In genomic region chr3:152046895-152047294, GRCm38 (mm10) we compare ENCODE assay signal across 27 mouse cellular contexts.
DNase-seq lines count a peak whose midpoint lies in the region; ATAC-seq and TF ChIP-seq lines count a peak whose summit lies in the region.
"Had no signal": no experiment of that assay in that cellular context is flagged by ENCODE, and none has a peak within 500 bp of the region (broad histone marks: within the 10 kb centered on the region; RNA-seq: fewer than 3 reads in every experiment).

No protein-coding gene starts in this region.

- H3K4me3 ChIP-seq in lung, embryonic 14.5 days (ENCODE audit: low read depth, low read length), result no peak overlapping the region
- H3K4me3 ChIP-seq in C2C12 (ENCODE audit: insufficient read depth, poor library complexity, severe bottlenecking) (no peak overlapping the region), myocyte (no peak overlapping the region)
- no peak overlapping the region for H3K4me3 ChIP-seq in liver, postnatal 0 days (ENCODE audit: low read depth, low read length)
- H3K4me3 ChIP-seq in intestine, embryonic 16.5 days (ENCODE audit: low read length), result no peak overlapping the region
- H3K4me3 ChIP-seq: embryonic facial prominence, embryonic 12.5 days; embryonic facial prominence, embryonic 15.5 days; heart, embryonic 12.5 days; heart, embryonic 15.5 days; hindbrain, embryonic 10.5 days; hindbrain, embryonic 13.5 days had no signal

- H3K79me2 ChIP-seq in C2C12 (ENCODE audit: control insufficient read depth, insufficient read depth) (no peaks in the 10 kb centered on the region), myocyte (ENCODE audit: control insufficient read depth, insufficient read depth) (no peaks in the 10 kb centered on the region)

- H3K4me1 ChIP-seq in lung, embryonic 14.5 days (ENCODE audit: insufficient read depth), result no peaks in the 10 kb centered on the region
- no peaks in the 10 kb centered on the region for H3K4me1 ChIP-seq in liver, postnatal 0 days (ENCODE audit: insufficient read depth)
- no peaks in the 10 kb centered on the region for H3K4me1 ChIP-seq in intestine, embryonic 16.5 days (ENCODE audit: control insufficient read depth, insufficient read depth, low read length)
- H3K4me1 ChIP-seq: embryonic facial prominence, embryonic 12.5 days; embryonic facial prominence, embryonic 15.5 days; heart, embryonic 12.5 days; heart, embryonic 15.5 days; hindbrain, embryonic 10.5 days; hindbrain, embryonic 13.5 days had no signal

- no peaks in the 10 kb centered on the region for H3K27me3 ChIP-seq in lung, embryonic 14.5 days (ENCODE audit: insufficient read depth, low read length)
- H3K27me3 ChIP-seq in C2C12 (ENCODE audit: control insufficient read depth, insufficient read depth, insufficient read length), result no peaks in the 10 kb centered on the region
- H3K27me3 ChIP-seq in myocyte (ENCODE audit: control insufficient read depth, insufficient read depth, insufficient read length), result no peaks in the 10 kb centered on the region
- no peaks in the 10 kb centered on the region for H3K27me3 ChIP-seq in liver, postnatal 0 days (ENCODE audit: insufficient read depth, low read length)
- H3K27me3 ChIP-seq in intestine, embryonic 16.5 days (replicated peaks; ENCODE audit: control insufficient read depth, insufficient read depth, low read length), result no peaks in the 10 kb centered on the region
- H3K27me3 ChIP-seq: CH12.LX; embryonic facial prominence, embryonic 12.5 days; embryonic facial prominence, embryonic 15.5 days; heart, embryonic 12.5 days; heart, embryonic 15.5 days; hindbrain, embryonic 13.5 days had no signal

- peak; percentile 12 for DNase-seq in lung, embryonic 14.5 days
- DNase-seq in lung, postnatal 25 days (ENCODE audit: low spot score), result no peak
- no peak for DNase-seq in liver, postnatal 0 days
- DNase-seq: adrenal gland, adult 2 months; adrenal gland, postnatal 14 days; cerebellum, adult 11 months; cerebellum, adult 2 months; cerebellum, adult 9-11 months; cerebellum, postnatal 25 days; forebrain, postnatal 0 days; gastrocnemius, postnatal 10 days; heart, postnatal 10 days; heart, postnatal 36 days had no signal

- no peak for TF ChIP-seq POLR2A in myocyte (IDR thresholded peaks at IDR 0.05; ENCODE audit: insufficient read length, low read depth)

- H3ac ChIP-seq in C2C12 (ENCODE audit: control insufficient read depth, insufficient read length, low read depth) (no peak overlapping the region), myocyte (ENCODE audit: control insufficient read depth, insufficient read length) (no peak overlapping the region)

- no peaks in the 10 kb centered on the region for H3K9me3 ChIP-seq in lung, embryonic 14.5 days (ENCODE audit: low read depth, low read length)
- no peaks in the 10 kb centered on the region for H3K9me3 ChIP-seq in liver, postnatal 0 days (ENCODE audit: low read length)
- H3K9me3 ChIP-seq in intestine, embryonic 16.5 days (ENCODE audit: control insufficient read depth, low read length), result no peaks in the 10 kb centered on the region
- H3K9me3 ChIP-seq: embryonic facial prominence, embryonic 12.5 days; embryonic facial prominence, embryonic 15.5 days; G1E; heart, embryonic 12.5 days; heart, embryonic 15.5 days; hindbrain, embryonic 10.5 days; hindbrain, embryonic 13.5 days had no signal

- ATAC-seq in lung, embryonic 14.5 days (ENCODE audit: insufficient read depth), result no peak
- no peak for ATAC-seq in liver, postnatal 0 days
- no peak for ATAC-seq in intestine, embryonic 16.5 days
- ATAC-seq: forebrain, embryonic 14.5 days; forebrain, postnatal 0 days; hindbrain, embryonic 16.5 days; Patski had no signal

- no peak overlapping the region for H3K27ac ChIP-seq in lung, embryonic 14.5 days (ENCODE audit: low read depth)
- no peak overlapping the region for H3K27ac ChIP-seq in liver, postnatal 0 days (ENCODE audit: low read depth)
- H3K27ac ChIP-seq in intestine, embryonic 16.5 days (ENCODE audit: low read length), result no peak overlapping the region
- H3K27ac ChIP-seq: embryonic facial prominence, embryonic 12.5 days; embryonic facial prominence, embryonic 15.5 days; heart, embryonic 15.5 days; hindbrain, embryonic 10.5 days; hindbrain, embryonic 13.5 days had no signal

- H3K9ac ChIP-seq in lung, embryonic 14.5 days, result no peak overlapping the region
- H3K9ac ChIP-seq in liver, postnatal 0 days (replicated peaks), result no peak overlapping the region
- no peak overlapping the region for H3K9ac ChIP-seq in intestine, embryonic 16.5 days (ENCODE audit: low read depth, low read length)
- H3K9ac ChIP-seq: embryonic facial prominence, embryonic 12.5 days; embryonic facial prominence, embryonic 15.5 days; forebrain, postnatal 0 days; heart, embryonic 12.5 days; heart, embryonic 15.5 days; hindbrain, embryonic 13.5 days had no signal

- no peak for TF ChIP-seq EP300 in liver, postnatal 0 days (IDR thresholded peaks at IDR 0.05; ENCODE audit: low read depth)

- H3K79me3 ChIP-seq in C2C12 (ENCODE audit: low read depth), result no peaks in the 10 kb centered on the region

- no peak overlapping the region for H3K4me2 ChIP-seq in lung, embryonic 14.5 days
- H3K4me2 ChIP-seq in myocyte (ENCODE audit: low read depth), result peak overlapping the region; percentile 38
- no peak overlapping the region for H3K4me2 ChIP-seq in liver, postnatal 0 days (ENCODE audit: low read depth, low read length)
- no peak overlapping the region for H3K4me2 ChIP-seq in intestine, embryonic 16.5 days (ENCODE audit: low read depth, low read length)
- H3K4me2 ChIP-seq: embryonic facial prominence, embryonic 12.5 days; embryonic facial prominence, embryonic 15.5 days; heart, embryonic 12.5 days; heart, embryonic 15.5 days; hindbrain, embryonic 13.5 days had no signal

- WGBS in lung, embryonic 14.5 days, result 73% methylated on average over 3 of the region's 3 CpGs
- WGBS in liver, postnatal 0 days (ENCODE audit: insufficient replicate concordance), result 68% methylated on average over 3 of the region's 3 CpGs
- WGBS in intestine, embryonic 16.5 days, result 80% methylated on average over 3 of the region's 3 CpGs

- no peaks in the 10 kb centered on the region for H3K36me3 ChIP-seq in lung, embryonic 14.5 days (ENCODE audit: insufficient read depth)
- H3K36me3 ChIP-seq in C2C12 (ENCODE audit: control insufficient read depth, insufficient read depth), result no peaks in the 10 kb centered on the region
- no peaks in the 10 kb centered on the region for H3K36me3 ChIP-seq in myocyte (ENCODE audit: control insufficient read depth, insufficient read depth)
- no peaks in the 10 kb centered on the region for H3K36me3 ChIP-seq in liver, postnatal 0 days (replicated peaks; ENCODE audit: insufficient read depth, low read length)
- no peaks in the 10 kb centered on the region for H3K36me3 ChIP-seq in intestine, embryonic 16.5 days (ENCODE audit: control insufficient read depth, insufficient read depth, low read length)
- H3K36me3 ChIP-seq: embryonic facial prominence, embryonic 12.5 days; embryonic facial prominence, embryonic 15.5 days; G1E; heart, embryonic 12.5 days; heart, embryonic 15.5 days; hindbrain, embryonic 10.5 days; hindbrain, embryonic 13.5 days had no signal

- no peak for TF ChIP-seq CTCF in lung, embryonic 14.5 days (IDR thresholded peaks at IDR 0.05; ENCODE audit: low read depth)
- TF ChIP-seq CTCF in C2C12 (IDR thresholded peaks at IDR 0.05; ENCODE audit: control insufficient read depth, insufficient read depth, insufficient read length), result no peak
- no peak for TF ChIP-seq CTCF in liver, postnatal 0 days (IDR thresholded peaks at IDR 0.05; ENCODE audit: low read depth)

TF ChIP-seq in C2C12, 6 proteins besides CTCF, POLR2A, EP300 and RAD21:
- TF ChIP-seq USF1 (IDR thresholded peaks at IDR 0.05; ENCODE audit: low read depth) (no peak), MYOG (IDR thresholded peaks at IDR 0.05; ENCODE audit: control insufficient read depth, extremely low read depth, insufficient read length) (no peak), MYOD1 (IDR thresholded peaks at IDR 0.05; ENCODE audit: control insufficient read depth, insufficient read length, low read depth) (peak; percentile 41), FOSL1 (IDR thresholded peaks at IDR 0.05; ENCODE audit: insufficient read depth, low read length, poor library complexity, severe bottlenecking) (no peak), CEBPB (IDR thresholded peaks at IDR 0.05; ENCODE audit: low read depth) (peak; percentile 82), MAX (IDR thresholded peaks at IDR 0.05) (no peak)

TF ChIP-seq in myocyte, 11 proteins besides CTCF, POLR2A, EP300 and RAD21:
- TF ChIP-seq POLR2AphosphoS2 (IDR thresholded peaks at IDR 0.05; ENCODE audit: insufficient read length, low read depth), result no peak
- TF ChIP-seq SRF (IDR thresholded peaks at IDR 0.05; ENCODE audit: control insufficient read depth, insufficient read length, low read depth), result no peak
- TF ChIP-seq MYOG (IDR thresholded peaks at IDR 0.05; ENCODE audit: control insufficient read depth in 1 of 3, insufficient read depth in 1 of 3, insufficient read length in 2 of 3, low read depth in 2 of 3), result no peak
- no peak for TF ChIP-seq TCF12 (IDR thresholded peaks at IDR 0.05; ENCODE audit: insufficient read depth, poor library complexity, severe bottlenecking)
- no peak for TF ChIP-seq MAX (IDR thresholded peaks at IDR 0.05; ENCODE audit: low read depth)
- TF ChIP-seq MYOD1 (IDR thresholded peaks at IDR 0.05; ENCODE audit: control insufficient read depth in 1 of 3, insufficient read length in 2 of 3, low read depth in 2 of 3), result peak in 2 of 3 experiments; percentile 15 to 67
- peak; percentile 96 for TF ChIP-seq CEBPB (IDR thresholded peaks at IDR 0.05; ENCODE audit: insufficient read depth, poor library complexity, severe bottlenecking)
- TF ChIP-seq REST (IDR thresholded peaks at IDR 0.05; ENCODE audit: insufficient read depth, insufficient read length), result no peak
